Mouse (Mus musculus) thymus, adult 2 months (tissue): ENCODE results near the gene Cenpo. TPM values are rescaled to one million over a fixed set of nuclear protein-coding genes. Genes with fewer than 3 reads are reported as not detected.

Source experiments
- DNase-seq: peaks from one replicate; pipeline ENCODE4 v3.0.0; 2021
- H3K27ac ChIP-seq: fragments of 200-500 bp; 2 replicates; pipeline ENCODE4 v1.5.1; 2012; ENCODE audit warnings: low read length, control low read depth; ENCODE audit not compliant: control insufficient read depth, insufficient read depth
- H3K27me3 ChIP-seq: fragments of 200-500 bp; 2 replicates; pipeline ENCODE4 v1.6.1; 2012; ENCODE audit warnings: mild to moderate bottlenecking, low read length, moderate library complexity, mixed read lengths; ENCODE audit not compliant: control insufficient read depth, insufficient read depth
- H3K36me3 ChIP-seq: fragments of 200-500 bp; 2 replicates; pipeline ENCODE4 v1.6.1; 2012; ENCODE audit warnings: mild to moderate bottlenecking, low read length, moderate library complexity; ENCODE audit not compliant: control insufficient read depth, insufficient read depth
- H3K4me1 ChIP-seq: fragments of 200-500 bp; replicated peaks from 2 replicates; pipeline ENCODE4 v1.6.1; 2012; ENCODE audit warnings: low read length; ENCODE audit not compliant: control insufficient read depth, insufficient read depth
- H3K4me3 ChIP-seq: fragments of 200-500 bp; 2 replicates; pipeline ENCODE4 v1.5.1; 2012; ENCODE audit warnings: mild to moderate bottlenecking, low read length, control low read depth, moderate library complexity; ENCODE audit not compliant: control insufficient read depth, insufficient read depth
- CTCF ChIP-seq: fragments of 200-500 bp; IDR thresholded peaks from 2 replicates; pipeline ENCODE4 v1.5.1; 2012; ENCODE audit warnings: mild to moderate bottlenecking, control low read depth, low read length, moderate library complexity, borderline replicate concordance; ENCODE audit not compliant: control insufficient read depth, poor library complexity, insufficient read depth; ENCODE audit errors: extremely low read depth
- POLR2A ChIP-seq: fragments of 200-500 bp; IDR thresholded peaks from 2 replicates; pipeline ENCODE4 v1.6.1; 2012; ENCODE audit warnings: mild to moderate bottlenecking, low read length, control low read depth, moderate library complexity; ENCODE audit not compliant: control insufficient read depth, poor library complexity, insufficient read depth; ENCODE audit errors: extremely low read depth
- WGBS: fragments of 180-500 bp; shearing (Covaris S2); methylation state at CpG from one replicate; pipeline ENCODE4 v1.1.7; 2018; 5-methylcytosine and 5-hydroxymethylcytosine counted together
- polyA plus RNA-seq: library from polyadenylated mRNA; depleted of rRNA; stranded (reverse); fragments of >200 nt; gene quantifications from 2 replicates; pipeline ENCODE4 v1.2.3, GENCODE M21; 2012

The Cenpo gene
- polyA plus RNA-seq, 1 experiment: 30.9 TPM

DNA sequence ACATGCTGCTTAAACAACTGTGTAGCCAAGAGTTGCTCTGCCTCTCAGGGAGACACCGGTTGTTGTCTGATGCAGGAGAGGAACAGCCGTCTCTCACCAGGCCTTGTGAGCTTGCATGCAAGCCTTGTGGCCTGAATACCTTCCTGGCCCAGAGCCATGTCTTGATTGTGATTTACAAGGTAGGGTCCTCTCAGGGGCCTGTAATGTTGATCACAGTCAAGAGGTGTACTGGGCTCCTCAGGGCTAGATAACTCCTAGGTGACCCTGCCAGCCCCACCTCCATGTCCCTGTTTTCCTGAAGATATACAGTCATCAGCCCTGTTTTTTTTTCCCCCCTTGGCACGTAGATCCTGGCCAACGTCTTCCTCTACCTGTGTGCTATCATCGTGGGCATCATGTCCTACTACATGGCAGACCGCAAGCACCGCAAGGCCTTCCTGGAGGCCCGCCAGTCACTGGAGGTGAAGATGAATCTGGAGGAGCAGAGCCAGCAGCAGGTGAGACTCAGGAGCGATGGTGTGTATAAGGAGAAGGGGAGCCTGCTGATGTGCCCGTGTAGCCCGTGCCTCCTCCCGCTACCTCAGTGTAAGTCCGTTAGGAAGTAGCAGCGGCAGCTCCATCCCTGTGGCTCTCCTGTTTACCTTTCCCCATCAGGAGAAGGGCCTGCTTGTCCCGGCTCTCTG, 60.8 kb downstream of the Cenpo start:
- H3K4me1 ChIP-seq: no peaks in the 10 kb centered on the region
- H3K27ac ChIP-seq: no peak overlapping the region
- no peaks in the 10 kb centered on the region for H3K27me3 ChIP-seq
- TF ChIP-seq CTCF (no peak), POLR2A (no peak)
- 94% methylated on average over 15 of the region's 15 CpGs for WGBS
- no peaks in the 10 kb centered on the region for H3K36me3 ChIP-seq
- no peak for DNase-seq
- no peak overlapping the region for H3K4me3 ChIP-seq

- no peak for DNase-seq
- TF ChIP-seq CTCF (no peak), POLR2A (no peak)
- Histone ChIP-seq H3K27ac (no peak overlapping the region), H3K27me3 (no peaks in the 10 kb centered on the region), H3K4me1 (no peaks in the 10 kb centered on the region), H3K4me3 (no peak overlapping the region), H3K36me3 (no peaks in the 10 kb centered on the region)
- 96% methylated on average over 5 of the region's 5 CpGs for WGBS
Measured at GRCm38 (mm10) chr12:4169622-4170021, 64.5 kb downstream of the Cenpo start.

DNA sequence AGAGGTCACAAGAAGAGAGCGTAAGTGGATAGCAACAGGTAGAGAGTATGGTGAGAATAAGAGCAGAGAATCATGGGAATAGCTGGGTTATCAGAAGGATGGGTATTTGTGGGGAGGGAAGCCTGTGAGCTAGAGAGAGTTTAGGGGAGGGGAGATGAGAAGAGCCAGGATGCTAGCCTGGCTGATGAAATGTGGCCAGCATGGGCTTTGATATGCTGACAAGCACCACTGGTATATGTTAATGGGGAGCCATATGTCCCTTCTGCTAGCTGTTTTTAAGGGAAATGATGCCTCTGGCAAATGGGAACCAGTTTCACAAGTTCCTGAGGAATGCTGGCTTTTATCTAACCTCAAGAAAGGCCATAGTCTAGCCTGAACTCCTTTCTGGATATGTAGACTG, 65.0 kb downstream of the Cenpo start:
- H3K4me3 ChIP-seq: no peak overlapping the region
- no peaks in the 10 kb centered on the region for H3K4me1 ChIP-seq
- WGBS: 94% methylated on average over 1 of the region's 1 CpGs

GRCm38 (mm10) chr12:4166970-4167369, 67.1 kb downstream of the Cenpo start:
- no peak for DNase-seq
- TF ChIP-seq POLR2A (no peak), CTCF (no peak)
- Histone ChIP-seq H3K4me3 (no peak overlapping the region), H3K27ac (no peak overlapping the region), H3K4me1 (no peaks in the 10 kb centered on the region), H3K27me3 (no peaks in the 10 kb centered on the region), H3K36me3 (no peaks in the 10 kb centered on the region)
- 86% methylated on average over 3 of the region's 3 CpGs for WGBS

More for the DNA sequence above, 65.0 kb downstream of the Cenpo start:
- H3K27ac ChIP-seq: no peak overlapping the region
- no peak for TF ChIP-seq POLR2A
- no peak for TF ChIP-seq CTCF
- H3K27me3 ChIP-seq: no peaks in the 10 kb centered on the region
- H3K36me3 ChIP-seq: no peaks in the 10 kb centered on the region
- DNase-seq: no peak

DNA sequence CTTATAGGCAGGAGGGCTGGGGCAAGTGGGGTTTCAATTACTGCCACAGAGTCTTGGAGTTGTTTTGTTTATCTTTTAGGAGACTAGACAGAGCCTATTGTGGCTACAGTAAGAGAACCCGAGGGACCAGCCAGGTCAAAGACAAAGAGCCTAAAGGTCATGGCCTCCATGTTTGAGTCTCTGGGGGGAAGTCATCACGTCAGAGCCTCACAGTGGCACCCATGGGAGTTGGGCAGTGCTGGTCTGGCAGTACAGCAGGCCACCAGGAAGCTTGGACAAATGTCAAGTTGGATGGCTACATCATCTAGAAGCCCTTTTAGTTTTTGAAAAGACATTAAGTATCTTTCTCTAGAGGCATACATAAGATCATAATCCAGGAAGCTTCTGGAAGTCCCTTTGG, 71.2 kb downstream of the Cenpo start:
- Histone ChIP-seq H3K27ac (no peak overlapping the region), H3K36me3 (no peaks in the 10 kb centered on the region), H3K4me3 (no peak overlapping the region), H3K27me3 (no peaks in the 10 kb centered on the region), H3K4me1 (no peaks in the 10 kb centered on the region)
- no peak for TF ChIP-seq CTCF
- TF ChIP-seq POLR2A: no peak
- WGBS: 78% methylated on average over 2 of the region's 2 CpGs
- DNase-seq: no peak

- 98% methylated on average over 7 of the region's 7 CpGs for WGBS
- TF ChIP-seq POLR2A (no peak), CTCF (no peak)
Measured at GRCm38 (mm10) chr12:4160322-4160721, 73.8 kb downstream of the Cenpo start.

DNA sequence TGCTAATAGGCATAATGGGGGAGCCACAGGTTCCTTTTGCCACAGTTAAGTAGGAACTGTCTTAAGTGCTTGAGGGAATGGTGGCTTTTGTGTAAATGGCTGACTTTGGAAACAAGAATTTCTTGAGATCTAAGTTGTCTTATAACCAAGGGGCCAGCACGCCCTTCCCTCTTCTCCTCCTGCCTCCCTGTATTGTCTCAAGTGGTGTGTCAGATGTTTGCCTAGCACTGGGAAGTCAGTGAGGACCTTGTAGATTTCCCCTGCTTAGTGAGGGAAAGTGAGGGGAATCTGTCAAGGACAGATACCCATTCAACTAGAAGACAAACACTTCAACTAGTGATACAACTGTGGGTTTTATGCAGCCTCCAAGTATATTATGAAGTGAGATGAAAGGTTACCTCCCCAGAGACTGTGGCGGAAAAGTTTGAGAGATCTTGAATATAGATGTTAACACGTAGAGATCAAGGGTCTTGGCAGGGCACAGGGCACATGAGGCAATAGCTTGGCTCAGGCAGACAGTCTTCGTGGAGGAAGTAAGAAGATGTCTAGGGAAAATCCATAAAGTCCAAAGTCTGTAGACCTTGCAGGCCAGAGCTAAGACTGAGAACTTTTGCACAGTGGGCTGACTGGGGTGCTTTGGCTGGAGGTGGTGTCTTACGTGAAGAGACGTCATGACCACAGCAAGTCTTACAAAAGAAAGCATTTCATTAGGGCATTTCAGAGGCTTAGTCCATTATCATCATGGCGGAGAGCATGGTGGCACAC, 75.0 kb downstream of the Cenpo start:
- 91% methylated on average over 7 of the region's 7 CpGs for WGBS
- no peaks in the 10 kb centered on the region for H3K36me3 ChIP-seq
- H3K4me1 ChIP-seq: no peaks in the 10 kb centered on the region
- no peak for TF ChIP-seq POLR2A
- no peak for TF ChIP-seq CTCF
- no peaks in the 10 kb centered on the region for H3K27me3 ChIP-seq
- H3K27ac ChIP-seq: no peak overlapping the region
- DNase-seq: no peak
- H3K4me3 ChIP-seq: no peak overlapping the region

More at GRCm38 (mm10) chr12:4160322-4160721, 73.8 kb downstream of the Cenpo start:
- DNase-seq: no peak
- Histone ChIP-seq H3K36me3 (no peaks in the 10 kb centered on the region), H3K27ac (no peak overlapping the region), H3K27me3 (no peaks in the 10 kb centered on the region), H3K4me3 (no peak overlapping the region), H3K4me1 (no peaks in the 10 kb centered on the region)
